Mouse (Mus musculus) macrophage (primary cell): ENCODE results near the gene Myo1d. TPM values are rescaled to one million over a fixed set of nuclear protein-coding genes. Genes with fewer than 3 reads are reported as not detected.

Source experiments
- H3K27ac ChIP-seq: fragments of 350-480 bp; formaldehyde crosslinking; 2 replicates; pipeline ENCODE4 v1.9.0; 2021
- H3K36me3 ChIP-seq: fragments of 350-480 bp; formaldehyde crosslinking; 2 replicates; pipeline ENCODE4 v1.9.0; 2021; ENCODE audit errors: inconsistent target
- H3K4me3 ChIP-seq: fragments of 350-480 bp; formaldehyde crosslinking; 2 replicates; pipeline ENCODE4 v1.9.0; 2021; ENCODE audit errors: inconsistent target
- H3K79me2 ChIP-seq: fragments of 350-480 bp; formaldehyde crosslinking; 2 replicates; pipeline ENCODE4 v1.9.0; 2021; ENCODE audit errors: inconsistent target
- WGBS: methylation state at CpG from one replicate; pipeline ENCODE4 v1.1.7; 2026; ENCODE audit warnings: inconsistent platforms; ENCODE audit not compliant: missing documents; 5-methylcytosine and 5-hydroxymethylcytosine counted together
- polyA plus RNA-seq: library from polyadenylated mRNA; stranded (reverse); fragments of 250-400 nt; gene quantifications from 3 replicates; pipeline ENCODE4 v1.2.4, GENCODE M21; 2018; ENCODE audit warnings: inconsistent platforms

Gene Myo1d
- polyA plus RNA-seq, 1 experiment from 2014 or later: 0.36 TPM

DNA sequence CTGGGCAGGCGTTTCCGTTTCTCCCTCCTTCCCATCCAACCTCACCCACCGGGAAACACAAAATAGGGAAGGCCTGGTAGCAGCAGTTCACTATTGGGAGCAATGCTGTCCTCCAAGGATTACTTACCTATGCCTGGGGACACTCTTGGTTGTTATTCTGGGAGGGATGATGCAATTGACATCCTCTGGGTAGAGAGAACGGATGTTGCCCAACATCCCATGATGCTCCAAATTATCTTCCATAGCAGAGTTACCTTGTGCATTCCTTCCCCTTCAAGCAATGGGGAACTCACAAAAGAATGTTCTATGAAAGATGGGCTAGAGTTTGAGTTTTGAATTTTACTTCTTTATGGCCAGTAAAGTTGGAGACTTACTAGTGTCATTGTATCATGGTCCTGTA is 13.6 kb upstream of the Myo1d start:
- Histone ChIP-seq H3K27ac (no peak overlapping the region), H3K36me3 (no peaks in the 10 kb centered on the region), H3K4me3 (no peak overlapping the region), H3K79me2 (no peaks in the 10 kb centered on the region)
- 68% methylated on average over 4 of the region's 4 CpGs for WGBS

DNA sequence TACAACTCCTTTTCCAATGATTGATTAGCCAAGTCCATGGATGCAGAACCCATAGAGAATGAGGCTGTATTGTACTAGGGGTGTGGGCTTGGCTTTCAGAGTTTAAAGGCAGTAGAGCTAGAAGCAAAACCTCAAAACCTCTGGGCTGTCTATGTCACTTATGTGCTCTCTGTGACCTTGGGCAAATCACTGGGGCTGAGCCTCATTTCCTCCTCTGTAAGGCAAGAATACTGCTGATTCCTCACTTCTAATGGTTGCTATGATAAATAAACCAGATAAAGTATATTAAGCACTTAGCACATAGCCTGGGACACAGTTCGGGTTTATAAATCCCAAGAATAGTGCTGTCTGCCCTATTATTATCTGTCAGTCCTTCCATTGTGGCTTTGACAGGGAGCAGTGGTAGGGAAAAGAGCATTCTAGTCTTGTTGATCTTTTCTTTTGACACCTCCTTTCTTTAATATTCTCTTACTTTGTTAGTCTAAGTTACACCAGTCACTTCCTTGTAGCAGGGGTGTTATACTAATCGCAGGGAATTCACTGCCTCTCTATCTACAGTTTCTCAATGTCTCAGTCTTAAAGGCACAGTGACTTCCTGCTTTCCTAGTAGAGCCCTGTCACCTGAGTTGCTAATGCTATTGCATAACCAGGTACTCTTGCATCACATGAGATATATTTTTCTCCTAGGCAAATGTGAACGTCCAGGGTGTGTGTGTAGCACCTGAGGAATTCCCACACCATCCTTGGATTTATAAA is 12.0 kb upstream of the Myo1d start:
- H3K4me3 ChIP-seq: no peak overlapping the region
- 27% methylated on average over 3 of the region's 3 CpGs for WGBS
- H3K36me3 ChIP-seq: no peaks in the 10 kb centered on the region

DNA sequence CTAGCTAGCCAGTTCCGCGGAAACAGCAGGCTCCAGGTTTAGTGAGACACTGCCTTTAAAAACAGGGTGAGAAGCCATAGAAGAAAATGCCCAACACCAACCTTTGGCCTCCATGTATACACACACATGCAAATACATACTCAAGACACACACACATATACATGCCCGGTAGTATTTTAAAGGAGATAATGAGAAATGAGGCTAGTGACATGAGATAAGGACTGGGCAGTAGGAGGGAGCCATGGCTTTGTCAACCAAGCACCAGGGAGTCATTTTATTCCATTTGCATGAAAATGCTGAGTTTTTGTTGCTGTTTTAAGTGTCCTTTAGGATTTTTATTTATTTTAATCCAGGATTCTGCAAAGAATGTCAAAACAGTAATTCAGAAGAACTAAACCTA is 10.6 kb upstream of the Myo1d start:
- Histone ChIP-seq H3K79me2 (no peaks in the 10 kb centered on the region), H3K27ac (no peak overlapping the region), H3K4me3 (no peak overlapping the region), H3K36me3 (no peaks in the 10 kb centered on the region)
- WGBS: 82% methylated on average over 3 of the region's 3 CpGs

More for the DNA sequence above, 12.0 kb upstream of the Myo1d start:
- Histone ChIP-seq H3K27ac (no peak overlapping the region), H3K79me2 (no peaks in the 10 kb centered on the region)

DNA sequence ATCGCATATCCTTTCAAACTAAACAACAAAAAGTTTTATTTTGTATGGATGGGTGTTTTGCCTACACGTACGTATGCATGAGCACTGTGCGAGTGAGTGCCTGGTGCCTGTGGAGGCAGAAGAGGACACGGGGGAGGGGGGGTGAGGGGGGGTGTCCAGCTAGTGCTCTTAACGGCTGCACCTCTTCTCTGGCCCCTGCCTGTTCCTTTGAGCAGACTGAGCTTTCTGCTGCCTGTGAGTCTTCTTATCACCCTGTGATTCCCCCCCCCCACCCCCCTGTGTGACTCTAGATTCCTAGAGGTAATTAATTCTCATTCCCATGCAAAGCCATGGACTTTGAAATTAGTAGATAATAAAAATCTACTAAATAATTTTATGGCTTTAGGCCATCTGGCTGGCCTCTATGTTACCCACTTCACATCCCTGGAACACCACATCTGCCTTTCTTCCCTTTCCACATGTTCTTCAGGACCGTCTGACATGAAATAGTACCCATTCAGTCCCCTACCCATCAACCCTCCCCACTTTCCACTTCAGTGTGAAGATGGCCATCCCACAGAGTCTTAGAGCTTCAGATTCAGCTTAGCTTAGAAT is 9.9 kb upstream of the Myo1d start:
- H3K27ac ChIP-seq: no peak overlapping the region
- no peak overlapping the region for H3K4me3 ChIP-seq
- no peaks in the 10 kb centered on the region for H3K36me3 ChIP-seq
- no peaks in the 10 kb centered on the region for H3K79me2 ChIP-seq
- 97% methylated on average over 6 of the region's 7 CpGs for WGBS

DNA sequence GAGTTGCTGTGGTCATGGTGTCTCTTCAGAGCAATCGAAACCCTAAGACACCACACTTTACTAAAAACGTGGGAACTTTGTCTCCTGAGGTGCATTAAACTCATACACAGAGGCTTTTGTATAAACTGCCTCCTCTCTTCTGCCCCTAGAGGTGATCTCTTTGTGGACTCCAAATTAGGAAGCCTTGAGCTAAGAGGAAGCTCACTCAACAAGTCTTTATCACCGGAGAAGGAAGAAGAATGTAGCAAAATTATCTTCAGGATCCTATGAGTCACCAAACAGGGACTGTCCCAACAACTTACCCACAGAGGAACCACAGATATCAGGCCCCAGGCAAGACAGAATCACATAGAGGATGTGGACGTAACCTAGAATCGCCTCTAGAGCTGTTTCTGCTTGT is 5.8 kb upstream of the Myo1d start:
- no peaks in the 10 kb centered on the region for H3K79me2 ChIP-seq
- no peak overlapping the region for H3K4me3 ChIP-seq
- H3K36me3 ChIP-seq: no peaks in the 10 kb centered on the region
- 30% methylated on average over 5 of the region's 5 CpGs for WGBS
- H3K27ac ChIP-seq: no peak overlapping the region

DNA sequence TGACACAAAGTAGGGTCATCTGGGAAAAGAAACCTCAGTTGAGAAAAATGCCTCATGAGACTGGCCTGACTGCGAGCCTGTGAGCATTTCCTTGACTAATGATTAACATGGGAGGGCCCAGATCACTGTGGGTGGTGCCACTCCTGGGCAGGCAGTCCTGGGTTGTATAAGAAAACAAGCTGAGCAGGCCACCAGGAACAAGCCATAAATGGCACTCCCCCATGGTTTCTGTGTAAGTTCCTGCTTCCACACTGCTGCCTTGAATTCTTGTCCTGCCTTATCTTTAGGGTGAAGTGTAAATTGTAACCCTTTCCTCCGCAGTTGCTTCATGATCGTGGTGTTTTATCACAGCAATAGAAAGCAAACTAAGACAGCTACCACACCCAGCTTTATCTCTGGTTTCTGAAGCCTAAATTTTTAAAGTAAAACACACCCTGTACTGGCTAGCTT is 4.5 kb upstream of the Myo1d start:
- WGBS: 75% methylated on average over 3 of the region's 3 CpGs
- Histone ChIP-seq H3K27ac (no peak overlapping the region), H3K4me3 (no peak overlapping the region), H3K36me3 (no peaks in the 10 kb centered on the region), H3K79me2 (no peaks in the 10 kb centered on the region)

DNA sequence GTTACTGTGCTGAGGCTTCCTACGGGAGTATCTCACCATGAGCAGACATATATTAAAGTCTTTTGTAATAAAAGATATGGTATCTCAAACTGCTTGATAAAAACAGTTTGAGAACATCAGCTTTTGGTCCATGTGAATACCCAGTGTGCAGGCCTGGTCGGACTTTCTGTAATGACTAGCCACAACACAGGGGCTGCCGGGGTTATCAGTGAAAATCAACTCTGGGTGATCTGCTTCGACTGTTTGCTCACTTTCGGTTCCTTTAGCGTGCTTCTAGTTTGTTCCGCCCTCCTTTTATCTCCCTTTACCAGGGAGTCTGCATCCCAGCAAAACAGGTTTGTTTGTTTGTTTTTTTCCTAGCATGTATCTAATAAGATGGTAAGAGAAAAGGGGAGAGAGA is 3.6 kb upstream of the Myo1d start:
- Histone ChIP-seq H3K36me3 (no peaks in the 10 kb centered on the region), H3K4me3 (no peak overlapping the region), H3K79me2 (no peaks in the 10 kb centered on the region), H3K27ac (no peak overlapping the region)
- 90% methylated on average over 7 of the region's 7 CpGs for WGBS

DNA sequence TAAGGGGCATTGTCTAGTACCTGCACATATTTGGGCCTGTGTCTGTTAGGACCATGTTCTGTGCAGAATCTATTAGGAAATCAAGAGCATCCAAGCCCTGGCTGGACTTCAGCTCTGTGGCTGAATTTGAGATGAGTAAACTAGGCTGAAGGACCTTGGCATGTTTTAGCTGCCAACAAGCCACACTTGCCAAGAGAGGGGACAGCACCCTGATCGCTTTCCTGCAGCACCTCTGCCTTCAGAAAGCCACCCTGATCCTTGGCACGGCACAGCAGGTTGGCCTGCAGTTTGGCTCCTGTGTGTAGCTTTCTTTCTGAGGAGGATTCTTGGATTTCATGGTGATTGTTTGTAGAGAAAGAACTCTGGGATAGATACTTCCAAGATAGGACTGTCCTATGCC is 1.7 kb upstream of the Myo1d start:
- 100% methylated on average over 2 of the region's 2 CpGs for WGBS
- H3K36me3 ChIP-seq: no peaks in the 10 kb centered on the region
- H3K4me3 ChIP-seq: no peak overlapping the region
- H3K27ac ChIP-seq: no peak overlapping the region
- H3K79me2 ChIP-seq: no peaks in the 10 kb centered on the region

DNA sequence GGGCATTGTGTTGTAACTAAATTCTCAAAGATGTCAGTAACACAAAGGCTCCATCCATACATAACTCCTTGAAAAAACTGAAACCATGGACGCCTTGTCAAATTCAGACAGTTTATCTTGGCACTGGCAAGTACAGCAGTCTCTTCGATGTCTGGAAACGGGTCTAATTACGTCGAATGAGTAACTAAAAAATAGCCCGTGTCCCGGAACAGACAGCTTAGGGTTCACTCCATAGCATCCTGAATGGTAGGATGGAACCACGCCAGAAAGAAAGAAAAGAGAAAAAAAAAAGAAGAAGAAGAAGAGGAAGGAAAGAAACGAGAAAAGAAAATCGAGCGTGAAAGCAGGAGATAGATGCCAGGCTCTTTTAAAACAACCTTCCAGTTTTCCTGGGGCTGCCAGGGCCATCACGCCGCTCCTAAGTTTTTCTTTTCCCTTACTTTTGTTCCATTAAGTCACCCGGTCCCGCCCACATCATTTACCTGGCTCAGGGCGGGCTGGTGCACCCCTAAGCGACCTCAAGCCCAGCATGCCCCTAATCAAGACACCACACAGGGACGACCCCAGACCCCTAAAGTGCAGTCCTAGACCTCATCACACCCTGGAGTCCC is 804 bp downstream of the Myo1d start:
- H3K4me3 ChIP-seq: no peak overlapping the region
- H3K36me3 ChIP-seq: no peaks in the 10 kb centered on the region
- H3K79me2 ChIP-seq: no peaks in the 10 kb centered on the region
- no peak overlapping the region for H3K27ac ChIP-seq
- 12% methylated on average over 16 of the region's 18 CpGs for WGBS

DNA sequence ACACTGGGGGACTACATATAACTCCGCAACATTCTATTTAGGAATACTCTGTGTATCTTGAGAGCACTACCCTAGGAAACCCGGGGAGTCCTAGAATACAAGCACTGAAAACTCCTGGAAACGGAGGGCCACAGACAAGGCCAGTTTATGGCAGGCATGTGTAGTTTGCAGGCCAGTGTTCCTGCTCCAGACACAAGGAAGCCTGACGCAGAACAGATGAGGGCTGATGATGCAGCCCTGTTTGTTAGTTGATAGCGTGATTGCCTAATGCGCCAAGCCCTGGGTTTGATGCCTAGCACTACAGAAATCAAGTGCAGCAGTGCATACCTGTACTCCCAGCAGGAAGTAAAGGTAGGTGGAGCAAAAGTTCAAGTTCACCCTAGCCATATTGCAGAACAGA is 1.7 kb downstream of the Myo1d start:
- H3K4me3 ChIP-seq: no peak overlapping the region
- 87% methylated on average over 6 of the region's 6 CpGs for WGBS
- H3K79me2 ChIP-seq: no peaks in the 10 kb centered on the region
- H3K36me3 ChIP-seq: no peaks in the 10 kb centered on the region
- no peak overlapping the region for H3K27ac ChIP-seq

DNA sequence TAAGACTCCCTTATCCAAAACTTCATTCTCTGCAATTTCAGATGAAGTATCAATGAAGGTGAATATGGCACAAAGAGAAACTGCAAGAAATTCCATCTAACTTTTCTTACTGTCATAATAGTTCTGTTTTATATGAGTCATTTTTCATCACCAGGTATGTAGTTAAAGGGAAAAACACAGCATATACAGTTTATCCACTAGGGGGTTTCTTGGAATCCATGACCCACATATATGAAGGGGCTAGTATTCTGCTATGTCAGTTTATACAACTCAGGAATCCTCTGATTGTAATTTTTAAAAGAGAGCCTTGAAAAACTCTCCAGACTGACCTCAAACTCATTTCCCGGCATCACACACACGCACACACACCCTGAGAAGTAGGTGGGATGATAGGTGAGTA is 2.1 kb downstream of the Myo1d start:
- no peaks in the 10 kb centered on the region for H3K36me3 ChIP-seq
- H3K27ac ChIP-seq: no peak overlapping the region
- no peak overlapping the region for H3K4me3 ChIP-seq
- H3K79me2 ChIP-seq: no peaks in the 10 kb centered on the region
- 84% methylated on average over 2 of the region's 2 CpGs for WGBS

DNA sequence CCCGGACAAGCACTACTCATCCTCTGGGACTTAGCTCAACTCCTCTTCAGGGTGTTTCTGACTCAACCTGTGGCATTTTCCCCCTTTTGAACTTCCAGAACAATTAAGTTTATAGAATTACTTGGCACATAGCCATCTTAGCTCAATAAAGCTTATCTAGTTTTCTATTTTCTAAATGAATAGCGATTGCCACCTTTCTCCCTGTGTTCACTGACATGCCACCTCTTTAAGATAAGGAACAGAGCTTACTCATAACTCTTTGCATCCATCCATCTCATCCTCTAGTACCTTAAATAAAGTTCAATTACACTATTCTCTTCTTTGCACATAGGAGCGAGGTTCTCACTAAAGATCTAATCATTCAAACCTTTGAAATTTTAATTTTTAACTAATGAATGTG is 4.3 kb downstream of the Myo1d start:
- 95% methylated on average over 3 of the region's 3 CpGs for WGBS
- H3K27ac ChIP-seq: no peak overlapping the region

DNA sequence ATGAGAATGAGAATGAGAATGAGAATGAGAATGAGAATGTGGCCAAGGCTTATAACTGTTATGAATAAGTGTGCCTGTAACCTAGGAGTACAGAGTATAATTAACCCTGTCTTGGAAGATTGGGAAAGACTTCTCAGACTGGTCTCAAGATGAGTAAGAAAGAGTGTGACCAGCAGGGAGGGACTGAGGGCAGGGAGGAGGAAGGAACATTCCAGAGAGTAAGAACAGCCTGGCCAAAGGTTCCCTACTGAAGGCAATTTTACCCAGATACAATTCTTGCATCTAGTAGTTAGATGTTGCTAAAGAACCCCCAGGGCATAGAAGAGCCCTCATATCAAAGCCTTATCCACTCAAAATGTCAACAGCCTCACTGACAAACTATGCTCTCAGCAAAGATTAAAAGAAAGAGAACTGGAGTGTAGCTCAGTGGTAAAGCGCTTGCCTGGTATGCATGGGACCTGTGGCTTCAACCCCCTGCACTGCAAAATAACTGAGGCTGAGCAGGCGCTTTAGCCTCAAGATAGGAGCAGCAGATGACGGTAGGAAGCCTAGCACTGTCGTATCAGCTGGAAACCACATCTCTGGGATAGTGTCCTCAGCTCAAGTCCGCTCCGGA is 7.1 kb downstream of the Myo1d start:
- H3K4me3 ChIP-seq: no peak overlapping the region
- no peaks in the 10 kb centered on the region for H3K36me3 ChIP-seq
- 95% methylated on average over 6 of the region's 6 CpGs for WGBS
- H3K27ac ChIP-seq: no peak overlapping the region
- no peaks in the 10 kb centered on the region for H3K79me2 ChIP-seq

More for the DNA sequence above, 4.3 kb downstream of the Myo1d start:
- no peaks in the 10 kb centered on the region for H3K36me3 ChIP-seq
- no peak overlapping the region for H3K4me3 ChIP-seq
- H3K79me2 ChIP-seq: no peaks in the 10 kb centered on the region

DNA sequence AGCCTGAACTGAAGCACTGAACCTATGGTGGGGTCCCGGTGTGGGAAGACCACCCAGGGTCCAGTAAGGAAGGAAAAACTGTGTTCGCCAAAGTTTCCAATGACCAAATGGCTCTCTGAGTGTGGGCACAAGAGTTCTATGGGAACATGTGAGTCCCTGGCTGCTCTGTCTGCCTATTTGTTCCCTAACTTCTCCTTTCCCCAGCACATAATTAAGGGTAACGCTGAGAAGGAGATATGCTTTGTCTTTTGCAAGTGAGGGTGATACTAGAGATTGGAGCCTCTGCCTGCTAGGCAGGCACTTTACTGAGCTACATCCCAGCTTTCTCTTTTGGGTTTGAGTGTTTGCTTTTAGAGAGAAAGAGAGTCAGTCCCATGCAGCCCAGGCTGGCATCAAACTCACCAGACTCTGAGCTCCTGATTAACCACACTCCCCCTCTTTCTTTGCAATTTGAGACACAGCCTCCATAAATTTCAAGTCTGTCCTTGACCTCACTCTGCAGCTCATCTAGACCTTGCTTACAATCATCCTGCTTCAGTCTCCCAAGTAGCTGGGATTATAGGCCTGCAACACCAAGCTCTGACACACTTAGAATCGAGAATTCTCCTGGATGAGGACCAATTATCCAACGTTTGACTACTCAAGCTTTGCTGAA is 8.1 kb downstream of the Myo1d start:
- WGBS: 80% methylated on average over 5 of the region's 5 CpGs
- Histone ChIP-seq H3K36me3 (no peaks in the 10 kb centered on the region), H3K79me2 (no peaks in the 10 kb centered on the region), H3K4me3 (no peak overlapping the region), H3K27ac (no peak overlapping the region)
